Mouse (Mus musculus): ENCODE data around the gene Ube2l6. TPM values are rescaled to one million over a fixed set of nuclear protein-coding genes. Genes with fewer than 3 reads are reported as not detected.

Gene Ube2l6
- 13.1 TPM for total RNA-seq (2023)

DNA sequence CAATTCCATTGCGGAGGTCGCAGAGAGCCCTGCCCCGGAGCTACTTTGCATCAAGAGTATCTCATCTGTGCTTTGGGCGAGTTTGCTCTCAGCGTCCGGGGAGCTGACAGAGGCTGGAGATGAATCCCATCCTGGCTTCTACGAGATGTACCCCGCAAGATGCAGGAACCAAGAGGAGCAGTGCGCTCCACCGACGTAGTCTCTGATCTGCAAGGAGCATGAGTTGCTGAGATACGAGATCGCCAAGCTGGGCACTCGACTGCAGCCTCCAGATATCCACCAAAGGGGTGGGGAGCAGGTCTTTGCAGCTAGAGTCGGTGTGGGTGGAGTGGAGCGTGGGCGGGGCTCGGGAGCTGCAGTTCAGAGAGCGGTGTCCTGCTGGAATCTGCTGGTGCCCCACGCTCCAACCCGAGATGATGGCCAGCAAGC lies at the start of gene Ube2l6:
TSS of gene Ube2l6 (plus strand) at position 336 of the 429 bp plus-strand sequence.

DNA sequence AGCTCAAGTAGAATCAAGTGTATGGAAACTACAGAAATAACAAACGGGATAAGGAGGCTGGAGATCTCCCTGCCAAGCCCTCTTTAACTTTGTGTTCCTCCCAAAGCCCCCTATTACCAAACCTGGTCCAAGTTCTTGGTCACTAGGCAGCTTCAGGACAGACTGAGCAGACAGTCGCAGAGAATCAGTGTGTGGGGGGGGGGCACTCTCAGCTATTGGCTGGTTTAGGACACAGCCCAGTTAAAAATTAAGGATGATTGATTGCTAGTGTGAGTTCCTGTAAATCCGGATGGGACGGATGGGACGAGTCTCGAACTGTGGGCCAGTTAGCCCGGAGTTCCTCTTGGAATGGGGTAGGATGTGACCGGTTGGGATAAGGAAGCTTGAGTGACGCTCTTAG lies 23.4 kb upstream of the Ube2l6 start, which contains the start of gene Serping1:
TSS of gene Serping1 (minus strand) at position 204 of the 400 bp plus-strand sequence.

DNA sequence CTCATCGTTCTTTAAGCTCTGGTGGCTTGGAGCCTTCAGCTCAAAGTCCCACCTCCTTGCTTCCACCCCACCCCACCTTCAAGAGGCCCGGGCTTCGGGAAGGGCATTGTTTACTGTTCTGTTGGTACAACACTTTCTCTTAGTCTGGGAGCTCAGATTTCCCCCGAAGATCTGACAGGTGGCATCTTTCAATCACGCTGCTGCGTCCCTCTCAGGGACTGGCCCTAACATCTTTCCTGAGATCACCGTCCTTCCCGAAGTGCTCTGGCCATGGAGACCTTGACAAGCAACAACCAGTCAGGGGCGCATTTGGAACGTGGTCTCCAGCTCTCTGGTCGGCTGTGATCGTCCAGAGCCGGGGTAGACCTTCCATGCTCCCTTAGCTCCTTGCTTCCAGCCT lies 23.9 kb downstream of the Ube2l6 start, which contains the start of gene Smtnl1:
TSS of gene Smtnl1 (minus strand) at position 101 of the 400 bp plus-strand sequence.

DNA sequence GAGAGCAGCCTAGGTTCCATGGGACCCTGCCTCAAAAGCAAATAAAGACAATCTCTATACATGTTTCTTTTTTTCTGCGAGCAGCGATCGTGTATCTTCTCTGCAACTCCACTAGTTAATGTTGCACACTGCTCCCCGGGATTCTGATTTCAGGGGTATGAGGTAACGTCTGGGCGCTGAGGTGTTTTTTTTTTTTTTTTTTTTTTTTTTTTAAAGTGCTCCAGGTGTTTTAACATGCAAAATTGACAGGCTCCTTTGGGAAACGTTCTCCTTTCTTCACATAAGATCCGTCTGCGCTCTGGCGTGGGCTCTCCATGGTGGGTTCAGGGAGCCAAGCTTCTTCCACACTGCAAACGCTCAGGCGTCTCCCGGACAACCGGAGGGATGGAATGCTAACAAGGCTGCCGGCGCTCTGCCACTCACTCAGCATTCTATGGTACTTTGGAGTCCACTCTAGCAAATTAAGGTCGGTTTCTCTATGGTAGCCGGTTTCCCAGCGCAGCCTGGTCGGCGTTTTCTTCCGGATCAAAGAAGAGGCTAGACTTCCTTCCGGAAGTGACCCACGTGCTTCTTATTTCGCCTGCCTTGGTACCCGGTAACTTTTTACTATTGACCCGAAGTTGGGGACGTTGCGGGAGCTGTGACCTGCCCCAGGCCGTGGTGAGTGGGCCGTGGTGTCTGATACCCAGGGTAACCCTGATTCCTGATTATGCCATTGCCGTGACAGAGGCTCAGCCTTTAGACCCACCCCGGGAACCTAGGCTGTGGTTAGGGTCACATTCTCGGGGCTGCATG lies 28.1 kb downstream of the Ube2l6 start, which contains the start of gene Timm10:
TSS of gene Timm10 (plus strand) at position 510 of the 795 bp plus-strand sequence.

GRCm38 (mm10) chr2:84838593-84838949 lies 39.9 kb downstream of the Ube2l6 start, which contains the start of gene Slc43a1:
TSS of gene Slc43a1 (plus strand) at chr2:84838850.

Other genes with a start within 250 kb of the Ube2l6 start
- gene Ctnnd1, start 148.1 kb upstream of the Ube2l6 start, total RNA-seq (2023) = 1.4 TPM
- 0.18 TPM for gene Btbd18, start 139.7 kb upstream of the Ube2l6 start, total RNA-seq (2023)
- gene Selenoh, start 128.1 kb upstream of the Ube2l6 start, total RNA-seq (2023) = 36.1 TPM
- gene Gm28635, start 120.8 kb upstream of the Ube2l6 start, total RNA-seq (2023) = not detected
- 12.3 TPM for gene Med19, start 120.4 kb upstream of the Ube2l6 start, total RNA-seq (2023)
- 29.7 TPM for gene Tmx2, start 119.7 kb upstream of the Ube2l6 start, total RNA-seq (2023)
- gene Zdhhc5, start 83.6 kb upstream of the Ube2l6 start, total RNA-seq (2023) = 53.3 TPM
- 28.8 TPM for gene Clp1, start 71.5 kb upstream of the Ube2l6 start, total RNA-seq (2023)
- 1.9 TPM for gene Ypel4, start 64.8 kb upstream of the Ube2l6 start, total RNA-seq (2023)
- gene Gm19426, start 55.2 kb upstream of the Ube2l6 start, total RNA-seq (2023) = not detected
- gene Serping1, start 23.4 kb upstream of the Ube2l6 start, total RNA-seq (2023) = not detected
- not detected for gene Smtnl1, start 23.8 kb downstream of the Ube2l6 start, total RNA-seq (2023)
- 9.4 TPM for gene Timm10, start 28.2 kb downstream of the Ube2l6 start, total RNA-seq (2023)
- 1.4 TPM for gene Slc43a1, start 40.0 kb downstream of the Ube2l6 start, total RNA-seq (2023)
- not detected for gene Rtn4rl2, start 87.9 kb downstream of the Ube2l6 start, total RNA-seq (2023)
- 2.4 TPM for gene Slc43a3, start 137.8 kb downstream of the Ube2l6 start, total RNA-seq (2023)
- gene Prg2, start 181.6 kb downstream of the Ube2l6 start, total RNA-seq (2023) = 3.1 TPM
- gene Prg3, start 189.4 kb downstream of the Ube2l6 start, total RNA-seq (2023) = not detected
- gene Ssrp1, start 238.4 kb downstream of the Ube2l6 start, total RNA-seq (2023) = 161 TPM
- gene P2rx3, start 238.6 kb downstream of the Ube2l6 start, total RNA-seq (2023) = 0.88 TPM
- gene Tnks1bp1, start 249.2 kb downstream of the Ube2l6 start, total RNA-seq (2023) = 29.9 TPM